In the genomic region with DNA sequence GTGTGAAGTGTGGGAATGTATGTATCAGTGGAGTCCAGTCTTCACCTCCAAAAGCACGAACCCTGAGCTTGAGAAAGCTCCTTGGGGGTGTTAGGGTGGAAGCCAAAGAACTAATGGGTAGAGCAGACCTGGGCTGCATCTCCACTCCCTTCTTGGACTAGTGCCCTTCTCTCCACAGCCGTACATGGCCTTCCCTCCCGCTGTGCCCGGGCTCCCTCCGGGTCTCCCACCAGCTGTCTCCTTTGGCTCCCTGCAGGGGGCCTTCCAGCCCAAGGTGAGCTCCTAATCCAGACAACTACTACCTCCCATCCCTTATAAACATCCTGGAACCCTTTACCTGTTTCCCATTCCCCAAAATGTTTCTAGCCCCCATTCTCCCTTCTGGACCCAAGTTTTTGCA, we compare ENCODE assay signal across 27 mouse cellular contexts. TPM values are rescaled to one million over a fixed set of nuclear protein-coding genes. Genes with fewer than 3 reads are reported as not detected.
DNase-seq lines count a peak whose midpoint lies in the region; ATAC-seq and TF ChIP-seq lines count a peak whose summit lies in the region.
"Had no signal": no experiment of that assay in that cellular context is flagged by ENCODE, and none has a peak within 500 bp of the region (broad histone marks: within the 10 kb centered on the region; RNA-seq: fewer than 3 reads in every experiment).

No protein-coding gene starts in this region.

- no peaks in the 10 kb centered on the region for H3K9me3 ChIP-seq in liver, postnatal 0 days (ENCODE audit: low read length)
- no peaks in the 10 kb centered on the region for H3K9me3 ChIP-seq in embryonic facial prominence, embryonic 13.5 days
- H3K9me3 ChIP-seq: hindbrain, embryonic 12.5 days; intestine, embryonic 15.5 days; limb, embryonic 13.5 days; liver, embryonic 12.5 days; megakaryocyte, embryonic 14.5 days had no signal

- no peak for ATAC-seq in liver, postnatal 0 days
- ATAC-seq in embryonic facial prominence, embryonic 13.5 days (ENCODE audit: insufficient number of reproducible peaks, insufficient read depth, low FRiP score, low TSS enrichment, low read depth), result no peak
- ATAC-seq: CD4-positive, CD25-positive, alpha-beta regulatory T cell, adult 4 months; forebrain, postnatal 0 days; hindbrain, postnatal 0 days; intestine, embryonic 15.5 days; lung, postnatal 0 days had no signal

- 0 out of 2 replicates have a peak, but pooled peaks have one; percentile 0 for TF ChIP-seq CTCF in liver, postnatal 0 days (IDR thresholded peaks at IDR 0.05; ENCODE audit: low read depth)
- no peak for TF ChIP-seq CTCF in cerebellum, adult 2 months (IDR thresholded peaks at IDR 0.05; ENCODE audit: borderline replicate concordance, insufficient read depth, low read depth, low read length)

- TF ChIP-seq EP300 in liver, postnatal 0 days (IDR thresholded peaks at IDR 0.05; ENCODE audit: low read depth), result no peak

- H3K27ac ChIP-seq in liver, postnatal 0 days (ENCODE audit: low read depth), result no peak overlapping the region
- H3K27ac ChIP-seq in cerebellum, adult 2 months (ENCODE audit: insufficient read depth, low read length), result 0 out of 2 replicates have a peak overlapping the region, but pooled peaks have one; percentile 39
- H3K27ac ChIP-seq in embryonic facial prominence, embryonic 13.5 days, result no peak overlapping the region
- H3K27ac ChIP-seq: hindbrain, embryonic 12.5 days; hindbrain, postnatal 0 days; intestine, embryonic 15.5 days; limb, embryonic 13.5 days; liver, embryonic 12.5 days had no signal

- DNase-seq in liver, postnatal 0 days, result no peak
- no peak for DNase-seq in liver
- peak; percentile 62 to 67 for DNase-seq in cerebellum, adult 2 months
- DNase-seq in cerebellum, postnatal 10 days, result peak; percentile 40 to 41
- no peak for DNase-seq in kidney, adult 18-20 months
- no peak for DNase-seq in adipocyte (ENCODE audit: low spot score)
- DNase-seq: adrenal gland, postnatal 25 days; embryo, embryonic 11 days; forebrain, postnatal 0 days; gastrocnemius, postnatal 10 days; heart, postnatal 14 days; kidney, postnatal 14 days; lung, adult 18-20 months; lung, postnatal 4 days; midbrain, embryonic 14.5 days; spleen, adult 18-20 months; thymus, postnatal 14 days had no signal

- peaks cover 12% of the 10 kb centered on the region for H3K4me1 ChIP-seq in liver, postnatal 0 days (ENCODE audit: insufficient read depth)
- peaks cover 23% of the 10 kb centered on the region for H3K4me1 ChIP-seq in cerebellum, adult 2 months (ENCODE audit: control insufficient read depth, insufficient read depth, low read length)
- H3K4me1 ChIP-seq in embryonic facial prominence, embryonic 13.5 days, result peaks cover 9% of the 10 kb centered on the region

- H3K4me3 ChIP-seq in liver, postnatal 0 days (ENCODE audit: low read depth, low read length), result no peak overlapping the region
- H3K4me3 ChIP-seq in cerebellum, adult 2 months (replicated peaks; ENCODE audit: insufficient read depth, low read depth, low read length), result no peak overlapping the region
- H3K4me3 ChIP-seq in embryonic facial prominence, embryonic 13.5 days, result no peak overlapping the region
- H3K4me3 ChIP-seq: erythroblast, embryonic 14.5 days; hindbrain, embryonic 12.5 days; intestine, embryonic 15.5 days; limb, embryonic 13.5 days; liver, embryonic 12.5 days; megakaryocyte, embryonic 14.5 days had no signal

- H3K36me3 ChIP-seq in liver, postnatal 0 days (replicated peaks; ENCODE audit: insufficient read depth, low read length), result peaks cover 85% of the 10 kb centered on the region
- peaks cover 95% of the 10 kb centered on the region for H3K36me3 ChIP-seq in embryonic facial prominence, embryonic 13.5 days

- H3K4me2 ChIP-seq in liver, postnatal 0 days (ENCODE audit: low read depth, low read length), result no peak overlapping the region
- H3K4me2 ChIP-seq in embryonic facial prominence, embryonic 13.5 days, result no peak overlapping the region
- H3K4me2 ChIP-seq: hindbrain, embryonic 12.5 days; intestine, embryonic 15.5 days; limb, embryonic 13.5 days; liver, embryonic 12.5 days had no signal

- H3K9ac ChIP-seq in liver, postnatal 0 days (replicated peaks), result no peak overlapping the region
- peak overlapping the region; percentile 32; the same call in 1 of the 2 replicates for H3K9ac ChIP-seq in embryonic facial prominence, embryonic 13.5 days
- H3K9ac ChIP-seq: forebrain, postnatal 0 days; hindbrain, embryonic 12.5 days; intestine, embryonic 15.5 days; limb, embryonic 13.5 days; liver, embryonic 12.5 days had no signal

- no peaks in the 10 kb centered on the region for H3K27me3 ChIP-seq in liver, postnatal 0 days (ENCODE audit: insufficient read depth, low read length)
- H3K27me3 ChIP-seq in cerebellum, adult 2 months (ENCODE audit: control insufficient read depth, insufficient read depth, low read length), result no peaks in the 10 kb centered on the region
- no peaks in the 10 kb centered on the region for H3K27me3 ChIP-seq in embryonic facial prominence, embryonic 13.5 days
- H3K27me3 ChIP-seq: hindbrain, embryonic 12.5 days; intestine, embryonic 15.5 days; limb, embryonic 13.5 days; liver, embryonic 12.5 days; megakaryocyte, embryonic 14.5 days had no signal

- TF ChIP-seq POLR2A in cerebellum, adult 2 months (IDR thresholded peaks at IDR 0.05; ENCODE audit: borderline replicate concordance, insufficient read depth, low read length), result no peak

- 87% methylated on average over 5 of the region's 5 CpGs for WGBS in liver, postnatal 0 days (ENCODE audit: insufficient replicate concordance)
- 9% methylated on average over 5 of the region's 5 CpGs for WGBS in cerebellum, adult 2 months
- 94% methylated on average over 5 of the region's 5 CpGs for WGBS in embryonic facial prominence, embryonic 13.5 days

RNA-seq across cellular contexts. Expression of gene Fbrs, which starts 6.4 kb away (rescaled TPM):
- polyA plus RNA-seq in liver, postnatal 0 days (2015; fragmentation: Nextera tagmentation; extraction: Ambion mirVana), result 4.7 TPM in 2 replicates
- polyA plus RNA-seq in cerebellum, adult 2 months (2012; rRNA removed), result 35.5 and 37.2 TPM in 2 replicates
- 12.2 and 15.3 TPM in 2 replicates for polyA plus RNA-seq in embryonic facial prominence, embryonic 13.5 days (2015; fragmentation: Nextera tagmentation; extraction: Ambion mirVana)

RNA-seq across cellular contexts. Expression of gene Prr14, which starts 26.0 kb away (rescaled TPM):
- polyA plus RNA-seq in liver, postnatal 0 days (2015; fragmentation: Nextera tagmentation; extraction: Ambion mirVana), result 16.0 and 17.6 TPM in 2 replicates
- 57.9 and 66.1 TPM in 2 replicates for polyA plus RNA-seq in cerebellum, adult 2 months (2012; rRNA removed)
- 46.0 and 48.3 TPM in 2 replicates for polyA plus RNA-seq in embryonic facial prominence, embryonic 13.5 days (2015; fragmentation: Nextera tagmentation; extraction: Ambion mirVana)

RNA-seq across cellular contexts. Expression of gene Srcap, which starts 26.4 kb away (rescaled TPM):
- polyA plus RNA-seq in liver, postnatal 0 days (2015; fragmentation: Nextera tagmentation; extraction: Ambion mirVana), result 6.7 and 7.7 TPM in 2 replicates
- polyA plus RNA-seq in cerebellum, adult 2 months (2012; rRNA removed), result 32.2 and 36.2 TPM in 2 replicates
- 52.1 and 55.6 TPM in 2 replicates for polyA plus RNA-seq in embryonic facial prominence, embryonic 13.5 days (2015; fragmentation: Nextera tagmentation; extraction: Ambion mirVana)

RNA-seq across cellular contexts. Expression of gene Gm42715, which starts 34.0 kb away (rescaled TPM):
- 3.6 and 4.1 TPM in 2 replicates for polyA plus RNA-seq in liver, postnatal 0 days (2015; fragmentation: Nextera tagmentation; extraction: Ambion mirVana)
- 18.6 and 19.5 TPM in 2 replicates for polyA plus RNA-seq in cerebellum, adult 2 months (2012; rRNA removed)
- polyA plus RNA-seq in embryonic facial prominence, embryonic 13.5 days (2015; fragmentation: Nextera tagmentation; extraction: Ambion mirVana), result 18.6 and 19.0 TPM in 2 replicates

RNA-seq across cellular contexts. Expression of gene Zfp689, which starts 36.5 kb away (rescaled TPM):
- 1.4 and 1.5 TPM in 2 replicates for polyA plus RNA-seq in liver, postnatal 0 days (2015; fragmentation: Nextera tagmentation; extraction: Ambion mirVana)
- 6.8 and 6.9 TPM in 2 replicates for polyA plus RNA-seq in cerebellum, adult 2 months (2012; rRNA removed)
- polyA plus RNA-seq in embryonic facial prominence, embryonic 13.5 days (2015; fragmentation: Nextera tagmentation; extraction: Ambion mirVana), result 11.8 and 13.1 TPM in 2 replicates

Comparison
In these comparisons a context has a peak if more than half of its experiments do, and no peak if none do; other contexts are left out.
1. DNase-seq: peak in cerebellum, adult 2 months (2 of 2) and cerebellum, postnatal 10 days (2 of 2); none in liver, postnatal 0 days (single experiment), liver (single experiment), kidney, adult 18-20 months (single experiment) and adipocyte (single experiment).